Mouse (Mus musculus) C2C12 (cell line): Measurements from ENCODE around the gene Crtc2. TPM values are rescaled to one million over a fixed set of nuclear protein-coding genes. Genes with fewer than 3 reads are reported as not detected.

Source experiments
- H3K27me3 ChIP-seq: one replicate; pipeline ENCODE4 v1.6.1; 2011; ENCODE audit not compliant: control insufficient read depth, insufficient read depth, insufficient read length
- H3K36me3 ChIP-seq: one replicate; pipeline ENCODE4 v1.6.1; 2011; ENCODE audit not compliant: control insufficient read depth, insufficient read depth
- H3K4me3 ChIP-seq: one replicate; pipeline ENCODE4 v1.5.1; 2011; ENCODE audit warnings: mild to moderate bottlenecking, control low read depth; ENCODE audit not compliant: poor library complexity, insufficient read depth, severe bottlenecking
- H3K79me2 ChIP-seq: one replicate; pipeline ENCODE4 v1.6.1; 2011; ENCODE audit not compliant: control insufficient read depth, insufficient read depth
- H3K79me3 ChIP-seq: one replicate; pipeline ENCODE4 v1.6.1; 2011; ENCODE audit warnings: low read depth, control low read depth
- H3ac ChIP-seq: one replicate; pipeline ENCODE3; 2011; ENCODE audit warnings: low read depth; ENCODE audit not compliant: control insufficient read depth, insufficient read length
- CEBPB ChIP-seq: IDR thresholded peaks from one replicate; pipeline ENCODE4 v1.6.1; 2011; ENCODE audit warnings: low read depth, mild to moderate bottlenecking, control low read depth, moderate library complexity
- CTCF ChIP-seq: IDR thresholded peaks from one replicate; pipeline ENCODE4 v1.5.1; 2011; ENCODE audit not compliant: control insufficient read depth, insufficient read depth, insufficient read length
- FOSL1 ChIP-seq: IDR thresholded peaks from one replicate; pipeline ENCODE4 v1.8.0; 2011; ENCODE audit warnings: mild to moderate bottlenecking, low read length; ENCODE audit not compliant: poor library complexity, insufficient read depth, severe bottlenecking
- MAX ChIP-seq: IDR thresholded peaks from one replicate; pipeline ENCODE4 v1.6.1; 2011; ENCODE audit warnings: mild to moderate bottlenecking, control low read depth
- MYOD1 ChIP-seq: IDR thresholded peaks from one replicate; pipeline ENCODE4 v1.6.1; 2011; ENCODE audit warnings: low read depth; ENCODE audit not compliant: control insufficient read depth, insufficient read length
- MYOG ChIP-seq: IDR thresholded peaks from one replicate; pipeline ENCODE4 v1.6.1; 2011; ENCODE audit not compliant: control insufficient read depth, insufficient read length; ENCODE audit errors: extremely low read depth
- USF1 ChIP-seq: IDR thresholded peaks from one replicate; pipeline ENCODE4 v1.6.1; 2011; ENCODE audit warnings: low read depth, mild to moderate bottlenecking, control low read depth, moderate library complexity
- polyA plus RNA-seq: library from polyadenylated mRNA; unstranded; fragments of >200 nt; fragmentation: generic; extraction: Trizol; gene quantifications from one replicate; pipeline ENCODE4 v1.2.1, GENCODE M21; 2012; ENCODE audit warnings: missing spikeins

Gene Crtc2
- polyA plus RNA-seq, 1 experiment = 25.7 TPM

DNA sequence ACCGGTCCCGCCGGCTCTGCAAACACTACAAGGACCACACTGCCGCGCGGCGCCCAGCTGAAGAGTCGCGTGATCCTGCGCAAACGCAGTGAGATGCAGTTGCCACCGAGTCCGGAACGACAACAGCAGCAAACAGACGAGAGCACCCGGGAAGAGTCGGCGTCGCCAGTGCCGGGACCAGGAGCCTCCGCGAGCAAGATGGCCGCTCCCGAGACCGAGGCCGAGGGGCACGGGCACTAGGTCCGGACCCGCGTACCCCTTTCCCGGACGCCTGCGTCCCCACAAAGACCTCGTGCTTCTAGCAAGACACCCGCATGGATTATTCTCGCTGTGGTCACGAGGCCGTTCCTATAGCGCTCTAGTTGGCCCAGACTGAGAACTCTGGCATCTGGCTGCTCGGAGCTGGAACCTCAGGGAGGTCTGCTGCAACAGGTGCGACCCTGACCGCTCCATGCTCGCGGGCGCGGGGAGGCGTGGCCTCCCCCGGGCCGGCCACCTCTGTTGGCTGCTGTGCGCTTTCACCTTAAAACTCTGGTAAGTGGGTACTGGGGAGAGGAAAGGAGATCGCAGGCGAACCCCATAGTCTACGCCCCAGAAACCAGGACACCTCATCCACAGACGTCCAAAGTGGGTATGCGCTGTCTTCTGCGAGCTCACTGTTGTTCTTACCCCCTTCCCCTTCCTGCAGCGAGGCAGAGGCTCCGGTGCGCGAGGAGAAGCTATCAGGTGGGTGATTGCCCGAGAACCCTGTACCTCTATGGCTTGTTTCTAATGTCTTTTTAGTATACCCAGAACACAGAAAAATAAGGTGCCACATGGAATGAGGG, 22.2 kb upstream of the Crtc2 start, which contains the start of gene Jtb:
Jtb (plus strand) TSS at position 91 of the 827 bp plus-strand sequence.
- H3K79me3 ChIP-seq = peaks cover 3% of the 10 kb centered on the region
- H3K27me3 ChIP-seq = no peaks in the 10 kb centered on the region
- H3K36me3 ChIP-seq = peaks cover 21% of the 10 kb centered on the region
- peaks cover 16% of the 10 kb centered on the region for H3K79me2 ChIP-seq
- H3K4me3 ChIP-seq = peak within 1 kb of the TSS; percentile 85
- TF ChIP-seq USF1 = peak; percentile 71
- TF ChIP-seq MYOD1 = peak; percentile 58
- no peak for TF ChIP-seq CEBPB
- peak; percentile 76 for TF ChIP-seq MAX
- TF ChIP-seq FOSL1 = no peak
- TF ChIP-seq MYOG = no peak
- no peak for TF ChIP-seq CTCF
- H3ac ChIP-seq = peak within 1 kb of the TSS; percentile 70

DNA sequence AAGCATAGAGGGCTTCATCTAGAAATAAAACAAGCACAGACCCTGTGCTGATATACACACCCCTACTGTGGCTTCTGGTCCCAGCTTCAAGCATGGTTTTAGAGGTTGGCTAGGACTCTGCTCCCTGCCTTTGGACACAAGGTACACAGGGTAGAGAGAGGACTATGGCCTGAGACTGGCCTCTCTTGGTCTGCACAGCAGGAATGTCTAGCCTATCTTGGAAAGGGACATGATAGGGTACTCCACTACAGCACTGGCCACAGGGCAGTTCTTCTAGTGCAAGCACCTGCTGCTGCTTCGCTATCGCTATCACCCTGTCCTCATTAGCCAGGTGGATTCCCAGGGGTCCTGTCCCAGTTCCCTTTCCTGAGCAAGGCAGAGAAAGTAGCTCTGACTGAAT, 12.7 kb upstream of the Crtc2 start:
- H3K27me3 ChIP-seq = no peaks in the 10 kb centered on the region

DNA sequence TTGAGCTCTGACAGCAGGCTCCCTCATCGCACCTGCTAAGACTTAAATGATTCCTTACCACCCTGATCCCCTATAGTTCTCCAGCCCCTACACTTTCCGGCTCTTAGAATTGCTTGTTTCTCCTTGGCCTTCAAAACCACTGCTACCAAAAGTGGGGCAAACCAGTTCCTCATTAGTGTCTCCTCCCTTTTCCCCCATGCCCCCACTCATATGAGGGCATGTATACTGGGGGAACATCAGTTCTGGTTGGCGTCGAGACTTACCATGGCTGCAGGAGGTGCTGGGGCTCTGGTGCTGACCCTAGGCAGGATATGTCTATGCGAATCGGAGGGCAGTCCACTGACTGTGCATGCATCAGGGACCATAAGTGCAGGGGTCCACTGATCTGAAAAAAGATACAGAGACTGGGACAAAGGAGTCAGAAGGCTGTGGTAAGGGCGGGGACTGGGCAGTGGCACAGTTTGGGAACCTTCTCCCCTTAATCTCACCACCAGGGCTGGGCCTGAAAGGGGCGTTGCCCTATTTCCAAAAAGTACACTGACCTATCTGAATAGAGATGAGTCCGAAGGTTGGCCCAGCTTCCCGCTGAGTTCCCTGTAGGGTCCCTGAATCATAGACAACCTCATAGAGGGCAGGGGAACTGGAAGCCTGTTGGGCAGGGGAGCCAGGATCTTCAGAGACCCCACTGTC, 12.1 kb upstream of the Crtc2 start:
- Histone ChIP-seq H3K36me3 (no peaks in the 10 kb centered on the region), H3K79me2 (no peaks in the 10 kb centered on the region), H3K79me3 (no peaks in the 10 kb centered on the region), H3K4me3 (no peak overlapping the region), H3K27me3 (no peaks in the 10 kb centered on the region), H3ac (no peak overlapping the region)
- no peak for TF ChIP-seq FOSL1
- no peak for TF ChIP-seq USF1
- TF ChIP-seq MAX = no peak
- TF ChIP-seq CEBPB = no peak
- no peak for TF ChIP-seq MYOG
- TF ChIP-seq MYOD1 = no peak
- no peak for TF ChIP-seq CTCF

More for the DNA sequence above, 12.7 kb upstream of the Crtc2 start:
- Histone ChIP-seq H3K4me3 (no peak overlapping the region), H3K79me2 (no peaks in the 10 kb centered on the region), H3K36me3 (no peaks in the 10 kb centered on the region), H3ac (no peak overlapping the region), H3K79me3 (no peaks in the 10 kb centered on the region)
- TF ChIP-seq CEBPB (no peak), MYOG (no peak), FOSL1 (no peak), MAX (no peak), CTCF (no peak), USF1 (no peak), MYOD1 (no peak)

DNA sequence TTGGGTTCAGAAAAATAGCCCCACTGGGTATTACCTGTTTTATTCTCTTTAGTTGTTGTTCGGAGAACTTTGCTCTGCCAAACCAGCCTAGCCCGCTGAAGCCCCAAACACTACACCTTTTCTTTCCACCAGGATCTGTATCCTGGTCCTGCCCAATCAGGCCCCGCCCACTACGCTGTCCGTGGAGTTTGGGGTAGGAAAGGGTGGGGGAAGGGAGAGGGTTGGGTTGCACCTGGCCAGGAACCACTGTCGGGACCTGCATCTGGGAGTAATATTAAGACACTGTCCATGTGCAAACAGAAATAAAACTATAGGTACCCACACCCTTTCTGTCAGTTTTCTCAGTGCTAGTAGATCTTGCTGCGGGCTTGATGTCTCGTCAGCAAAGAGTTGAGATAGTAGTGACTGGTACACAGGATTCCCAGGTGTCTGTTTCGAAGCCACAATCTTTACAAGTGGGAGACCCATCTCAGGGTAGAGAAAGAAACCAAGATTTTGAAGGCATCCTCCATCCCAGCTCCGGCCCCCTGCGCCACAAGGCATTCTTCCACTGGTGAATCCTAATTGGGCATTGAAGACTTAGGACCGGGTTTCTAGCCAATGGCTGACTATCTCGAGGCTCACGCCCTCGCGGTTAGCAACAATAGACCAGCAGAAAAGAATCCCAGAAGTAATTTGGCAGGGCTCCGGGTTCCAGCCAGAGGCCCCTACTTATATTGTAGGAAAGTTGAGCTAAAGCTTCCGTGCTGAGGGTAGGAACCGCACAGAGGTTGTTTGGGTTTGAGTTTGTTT, 10.8 kb upstream of the Crtc2 start, which contains the start of gene Creb3l4:
Creb3l4 (minus strand) TSS at position 529 of the 792 bp plus-strand sequence.
- Histone ChIP-seq H3K79me2 (peaks cover 2% of the 10 kb centered on the region), H3K27me3 (no peaks in the 10 kb centered on the region), H3K4me3 (no peak within 1 kb of the TSS), H3K79me3 (no peaks in the 10 kb centered on the region), H3ac (no peak within 1 kb of the TSS), H3K36me3 (no peaks in the 10 kb centered on the region)
- no peak for TF ChIP-seq MAX
- TF ChIP-seq MYOD1 = no peak
- TF ChIP-seq MYOG = no peak
- no peak for TF ChIP-seq FOSL1
- no peak for TF ChIP-seq CTCF
- TF ChIP-seq CEBPB = no peak
- TF ChIP-seq USF1 = no peak

DNA sequence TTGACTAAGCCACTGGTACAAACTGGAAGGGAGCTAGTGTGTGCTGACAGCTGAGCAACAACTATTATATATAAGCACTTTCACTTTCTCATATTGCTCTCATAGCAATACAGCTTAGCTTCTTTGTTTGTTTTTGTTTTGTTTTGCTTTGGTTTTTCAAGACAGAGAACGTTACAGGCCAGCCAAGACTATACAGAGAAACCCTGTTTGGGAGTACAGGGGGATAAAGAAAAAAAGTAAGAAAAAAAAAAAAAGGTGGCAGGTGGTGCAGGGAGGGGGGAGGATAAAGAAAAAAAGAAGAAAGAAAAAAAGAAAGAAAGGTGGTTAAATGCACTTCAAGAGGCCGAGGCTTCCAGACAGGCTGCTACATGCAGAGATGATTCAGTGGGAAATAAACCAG, 8.6 kb upstream of the Crtc2 start:
- TF ChIP-seq MYOG = no peak
- no peak for TF ChIP-seq FOSL1
- TF ChIP-seq CEBPB = no peak
- no peak for TF ChIP-seq CTCF
- H3K79me3 ChIP-seq = no peaks in the 10 kb centered on the region
- peaks cover 4% of the 10 kb centered on the region for H3K36me3 ChIP-seq
- H3K79me2 ChIP-seq = peaks cover 14% of the 10 kb centered on the region
- no peaks in the 10 kb centered on the region for H3K27me3 ChIP-seq
- no peak overlapping the region for H3ac ChIP-seq
- H3K4me3 ChIP-seq = no peak overlapping the region
